Mouse (Mus musculus) cerebellum, adult 2 months (tissue): Measurements from ENCODE around the gene Ctbs. TPM values are rescaled to one million over a fixed set of nuclear protein-coding genes. Genes with fewer than 3 reads are reported as not detected.
"Not testable (repeated sequence)": the region's sequence is repeated elsewhere in the genome, so short reads cannot be mapped to it uniquely, and the experiment has no call there.

Experiments used
- DNase-seq, 2 experiments: peaks; one replicate each; pipeline ENCODE4 v3.0.0; 2021
- H3K27ac ChIP-seq: fragments of 200-500 bp; 2 replicates; pipeline ENCODE4 v1.5.1; 2012; ENCODE audit warnings: low read length, control low read depth, inconsistent platforms; ENCODE audit not compliant: insufficient read depth
- H3K27me3 ChIP-seq: fragments of 200-500 bp; 2 replicates; pipeline ENCODE4 v1.6.1; 2012; ENCODE audit warnings: inconsistent platforms, mild to moderate bottlenecking, low read length, moderate library complexity; ENCODE audit not compliant: control insufficient read depth, insufficient read depth
- H3K4me1 ChIP-seq: fragments of 200-500 bp; 2 replicates; pipeline ENCODE4 v1.6.1; 2011; ENCODE audit warnings: low read length; ENCODE audit not compliant: control insufficient read depth, insufficient read depth
- H3K4me3 ChIP-seq: fragments of 200-500 bp; replicated peaks from 2 replicates; pipeline ENCODE3; 2011; ENCODE audit warnings: mild to moderate bottlenecking, low read depth, low read length, control low read depth; ENCODE audit not compliant: insufficient read depth
- CTCF ChIP-seq: fragments of 200-500 bp; IDR thresholded peaks from 2 replicates; pipeline ENCODE4 v1.5.1; 2011; ENCODE audit warnings: low read depth, mild to moderate bottlenecking, control low read depth, low read length, moderate library complexity, borderline replicate concordance; ENCODE audit not compliant: insufficient read depth
- POLR2A ChIP-seq: fragments of 200-500 bp; IDR thresholded peaks from 2 replicates; pipeline ENCODE4 v1.6.1; 2011; ENCODE audit warnings: low read length, control low read depth, borderline replicate concordance; ENCODE audit not compliant: insufficient read depth
- WGBS: fragments of 180-500 bp; shearing (Covaris S2); methylation state at CpG from one replicate; pipeline ENCODE4 v1.1.7; 2018; 5-methylcytosine and 5-hydroxymethylcytosine counted together
- polyA plus RNA-seq: library from polyadenylated mRNA; depleted of rRNA; stranded (reverse); fragments of >200 nt; gene quantifications from 2 replicates; pipeline ENCODE4 v1.2.3, GENCODE M21; 2012

Ctbs gene
- polyA plus RNA-seq, 1 experiment, result 3.0 TPM

DNA sequence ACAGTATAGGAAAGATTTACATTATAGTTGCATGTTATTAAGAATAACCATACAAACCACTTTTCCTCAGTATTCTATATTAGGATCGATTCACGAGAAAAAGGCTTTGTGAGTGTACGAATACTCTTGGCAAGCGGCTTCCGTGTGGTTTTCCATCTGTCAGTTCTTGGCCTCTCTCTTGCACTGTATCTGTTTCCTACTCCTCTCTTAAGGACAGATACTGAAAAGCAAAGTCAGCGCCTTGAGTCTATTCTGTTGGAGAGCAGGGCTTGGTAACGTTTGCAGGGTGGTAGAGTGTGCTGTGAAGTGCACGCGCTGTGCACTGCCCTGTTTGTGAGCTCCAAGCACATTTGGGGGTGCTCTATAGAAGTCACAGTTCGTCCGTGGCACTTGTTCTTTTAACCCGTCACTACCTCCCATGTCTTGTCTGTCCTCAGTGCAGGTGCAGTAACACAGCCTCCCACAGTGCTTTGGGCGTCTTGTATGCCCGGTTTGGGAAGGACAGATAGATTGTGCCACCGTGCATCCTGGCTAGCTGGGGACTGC lies 29.5 kb upstream of the Ctbs start:
- peak; percentile 56 to 63 for DNase-seq
- 16% methylated on average over 15 of the region's 15 CpGs for WGBS
- peak overlapping the region; percentile 41 for H3K27ac ChIP-seq
- no peaks in the 10 kb centered on the region for H3K27me3 ChIP-seq
- H3K4me1 ChIP-seq, result peaks cover 21% of the 10 kb centered on the region
- no peak for TF ChIP-seq CTCF
- no peak overlapping the region for H3K4me3 ChIP-seq

DNA sequence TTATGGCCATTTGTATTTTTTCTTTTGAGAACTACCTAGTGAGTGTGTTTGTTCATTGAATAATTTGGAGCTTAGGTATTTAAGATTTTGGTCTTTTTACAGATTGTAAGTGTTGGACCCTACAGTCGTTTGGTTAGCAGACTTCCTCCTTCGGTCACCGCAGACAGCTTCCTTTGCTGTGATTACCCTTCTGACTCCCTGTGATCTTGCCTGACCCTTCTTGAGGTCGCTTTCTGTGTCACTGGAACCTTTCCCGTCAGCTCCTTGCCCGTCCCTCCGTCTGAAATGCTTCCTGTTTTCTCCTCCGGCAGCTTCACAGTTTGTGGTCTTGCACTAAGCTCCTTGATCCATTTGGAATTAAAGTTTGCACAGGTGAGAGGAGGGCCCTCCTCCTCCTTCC lies 27.8 kb upstream of the Ctbs start:
- WGBS, result 70% methylated on average over 8 of the region's 8 CpGs
- DNase-seq, result no peak
- Histone ChIP-seq H3K4me3 (no peak overlapping the region), H3K27me3 (no peaks in the 10 kb centered on the region), H3K4me1 (peaks cover 14% of the 10 kb centered on the region), H3K27ac (no peak overlapping the region)
- TF ChIP-seq POLR2A (no peak), CTCF (no peak)

DNA sequence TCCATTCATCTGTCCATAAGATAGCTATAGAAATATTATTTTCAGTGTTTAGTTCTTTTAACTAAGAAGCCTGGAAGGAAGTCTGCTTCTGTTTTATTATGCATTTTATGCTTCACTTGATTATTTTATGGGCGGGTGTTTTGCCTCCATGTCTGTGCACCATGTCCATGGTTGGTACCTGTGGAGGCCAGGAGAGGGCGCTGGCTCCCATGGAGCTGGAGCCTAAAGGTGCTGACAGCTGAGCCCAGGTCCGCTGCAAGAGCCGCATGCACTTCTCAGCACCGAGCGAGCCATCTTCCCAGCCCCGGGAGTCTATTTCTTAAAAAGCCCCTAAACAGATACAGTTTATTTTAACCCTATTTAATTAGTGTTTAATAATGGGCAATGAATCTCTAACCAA lies 25.9 kb upstream of the Ctbs start:
- DNase-seq, result no peak
- no peak overlapping the region for H3K27ac ChIP-seq
- H3K4me3 ChIP-seq, result no peak overlapping the region
- H3K4me1 ChIP-seq, result peaks cover 14% of the 10 kb centered on the region
- TF ChIP-seq POLR2A (no peak), CTCF (peak; percentile 30; the same call in 1 of the 2 replicates)
- H3K27me3 ChIP-seq, result no peaks in the 10 kb centered on the region
- WGBS, result 80% methylated on average over 7 of the region's 7 CpGs

DNA sequence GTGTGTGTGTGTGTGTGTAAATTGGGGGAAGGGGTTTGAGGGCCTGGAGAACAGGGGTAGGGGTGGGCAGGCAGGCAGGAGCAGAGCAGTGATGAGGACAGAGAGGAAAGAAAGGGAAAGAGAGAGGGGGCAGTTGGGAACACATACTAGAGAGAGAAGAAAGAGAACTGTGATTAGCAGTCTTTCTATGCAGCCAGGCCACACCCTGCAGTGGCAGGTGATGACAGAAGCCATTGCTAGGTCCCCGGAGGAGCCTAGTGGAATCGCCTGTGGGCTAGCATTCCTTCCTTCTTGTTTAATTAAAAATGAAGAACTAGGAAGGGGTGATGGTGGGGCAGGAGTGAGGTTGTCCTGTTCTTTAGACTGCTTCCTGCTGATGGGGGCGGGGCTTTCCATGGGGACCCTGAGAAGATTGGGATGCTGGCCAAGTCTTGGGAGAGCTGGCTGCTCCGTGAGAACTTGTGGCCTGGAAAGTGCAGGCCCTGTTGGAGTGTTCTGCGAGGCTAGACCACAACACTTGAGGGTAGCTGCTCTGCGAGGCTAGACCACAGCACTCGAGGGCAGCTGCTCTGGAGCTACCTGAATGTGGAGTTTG lies 25.2 kb upstream of the Ctbs start:
- TF ChIP-seq CTCF (no peak), POLR2A (no peak)
- Histone ChIP-seq H3K27ac (no peak overlapping the region), H3K4me1 (peaks cover 10% of the 10 kb centered on the region), H3K4me3 (no peak overlapping the region), H3K27me3 (no peaks in the 10 kb centered on the region)
- DNase-seq, result no peak
- 51% methylated on average over 7 of the region's 7 CpGs for WGBS

DNA sequence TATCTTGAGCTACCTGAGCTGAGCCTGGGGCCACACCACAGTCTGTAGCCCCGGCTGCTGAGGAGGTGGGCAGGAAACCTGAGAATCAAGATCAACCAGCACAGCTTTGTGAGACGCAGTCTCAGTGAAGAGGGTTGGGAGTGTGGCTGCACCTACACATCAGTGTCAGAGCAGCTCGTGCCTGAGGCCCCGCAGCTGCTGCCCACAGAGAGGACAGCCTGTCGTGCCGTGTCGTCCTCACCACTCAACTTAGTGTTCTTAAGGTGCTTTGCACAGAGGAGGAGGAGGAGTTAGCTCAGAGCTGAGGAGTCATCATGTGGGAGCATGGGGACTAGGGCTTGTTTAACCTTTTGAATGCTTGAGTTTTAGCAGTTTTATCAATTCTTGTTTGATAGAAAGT lies 23.7 kb upstream of the Ctbs start:
- H3K4me1 ChIP-seq, result no peaks in the 10 kb centered on the region
- no peak overlapping the region for H3K27ac ChIP-seq
- no peaks in the 10 kb centered on the region for H3K27me3 ChIP-seq
- H3K4me3 ChIP-seq, result no peak overlapping the region
- DNase-seq, result no peak
- TF ChIP-seq POLR2A (no peak), CTCF (no peak)
- WGBS, result 70% methylated on average over 7 of the region's 7 CpGs

DNA sequence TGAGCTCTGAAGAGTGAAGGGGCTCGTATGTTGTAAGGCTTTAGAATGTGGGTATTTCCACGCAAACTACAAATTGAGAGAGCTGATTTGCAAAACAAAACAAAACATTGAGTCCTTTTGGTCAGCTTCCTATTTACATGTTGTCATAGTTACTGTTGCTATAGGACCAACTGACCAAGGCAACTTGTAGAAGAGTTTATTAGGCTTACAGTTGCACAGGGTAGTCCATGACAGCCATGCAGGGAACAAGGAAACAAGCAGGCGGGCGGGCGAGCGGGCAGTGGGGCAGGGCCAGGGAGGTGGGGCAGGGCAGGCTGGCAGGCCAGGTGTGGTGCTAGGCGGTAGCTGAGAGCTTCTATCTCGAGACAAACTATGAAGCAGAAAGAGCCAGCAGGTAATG lies 23.1 kb upstream of the Ctbs start:
- no peak for DNase-seq
- WGBS, result 79% methylated on average over 8 of the region's 8 CpGs
- Histone ChIP-seq H3K4me1 (no peaks in the 10 kb centered on the region), H3K27me3 (no peaks in the 10 kb centered on the region), H3K4me3 (no peak overlapping the region), H3K27ac (no peak overlapping the region)
- TF ChIP-seq POLR2A (no peak), CTCF (no peak)

DNA sequence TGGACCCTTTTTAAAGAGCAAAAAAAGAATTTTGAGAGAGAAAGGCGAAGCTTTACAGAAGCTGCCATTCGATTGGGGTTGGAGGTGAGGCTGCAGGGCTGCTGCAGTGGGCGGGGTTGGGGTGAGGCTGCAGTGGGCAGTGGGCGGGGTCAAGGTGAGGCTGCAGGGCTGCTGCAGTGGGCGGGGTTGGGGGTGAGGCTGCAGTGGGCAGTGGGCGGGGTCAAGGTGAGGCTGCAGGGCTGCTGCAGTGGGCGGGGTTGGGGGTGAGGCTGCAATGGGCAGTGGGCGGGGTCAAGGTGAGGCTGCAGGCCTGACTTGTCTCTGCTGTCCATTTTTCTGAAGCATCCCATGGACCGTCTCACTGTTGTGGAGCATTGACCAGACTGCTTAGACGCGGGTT lies 16.5 kb upstream of the Ctbs start:
- not testable (repeated sequence) for H3K4me1 ChIP-seq, DNase-seq, H3K4me3 ChIP-seq, H3K27me3 ChIP-seq, H3K27ac ChIP-seq
- WGBS, result 95% methylated on average over 11 of the region's 11 CpGs

DNA sequence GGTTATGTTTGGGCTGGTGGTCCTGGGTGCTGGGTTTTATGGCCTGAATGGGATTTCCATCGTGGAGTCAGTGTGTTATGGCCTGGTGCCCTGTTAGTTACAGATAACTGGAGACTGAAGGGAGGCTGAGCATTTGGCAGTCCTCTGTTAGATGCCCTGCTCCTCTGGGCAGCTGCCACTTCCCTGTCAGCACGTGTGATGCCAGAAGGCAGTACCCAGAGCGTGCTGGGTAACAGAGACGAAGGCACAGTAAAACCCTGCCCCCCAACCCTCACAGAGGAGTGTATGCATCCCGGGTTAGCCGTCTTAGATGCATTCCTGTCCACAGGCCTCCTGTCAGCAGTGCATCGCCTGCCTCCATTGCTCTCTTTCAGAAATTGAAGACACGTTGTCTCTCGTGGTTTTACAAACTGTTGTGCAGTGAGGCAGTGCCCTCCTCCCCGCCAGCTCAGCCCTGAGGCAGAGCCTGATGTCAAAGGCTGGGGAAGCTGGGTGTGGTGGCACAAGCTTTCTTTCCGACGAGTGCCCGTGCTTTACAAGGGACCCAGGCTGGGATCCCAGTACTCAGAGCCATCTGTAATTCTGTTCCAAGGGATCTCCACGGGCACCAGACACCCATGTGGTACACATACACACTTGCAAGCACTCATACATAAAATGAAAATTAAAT lies 15.8 kb upstream of the Ctbs start:
- WGBS, result 37% methylated on average over 14 of the region's 14 CpGs
- DNase-seq, result no peak

More for the DNA sequence above, 15.8 kb upstream of the Ctbs start:
- Histone ChIP-seq H3K27ac (no peak overlapping the region), H3K4me3 (no peak overlapping the region), H3K4me1 (no peaks in the 10 kb centered on the region), H3K27me3 (no peaks in the 10 kb centered on the region)
- no peak for TF ChIP-seq POLR2A
